Mouse (Mus musculus): Measurements from ENCODE around the gene Cacna1h. TPM values are rescaled to one million over a fixed set of nuclear protein-coding genes. Genes with fewer than 3 reads are reported as not detected.

The Cacna1h gene
- polyA plus RNA-seq, 1 experiment from 2014 or later, result 5.5 TPM

DNA sequence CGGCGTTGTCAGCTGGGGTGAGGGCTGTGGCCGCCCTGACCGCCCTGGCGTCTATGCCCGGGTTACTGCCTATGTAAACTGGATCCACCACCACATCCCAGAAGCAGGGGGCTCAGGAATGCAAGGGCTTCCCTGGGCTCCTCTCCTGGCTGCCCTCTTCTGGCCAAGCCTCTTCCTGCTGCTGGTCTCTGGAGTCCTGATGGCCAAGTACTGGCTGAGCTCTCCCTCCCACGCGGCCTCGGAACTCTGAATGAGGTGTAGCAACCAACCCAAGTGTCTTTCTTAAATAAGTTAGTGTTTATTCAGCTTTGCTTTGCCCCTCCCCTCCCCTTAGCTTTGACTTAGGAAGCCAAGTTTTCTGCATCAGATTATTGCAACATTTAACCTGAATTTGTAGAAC is 59.6 kb downstream of the Cacna1h start:
- Histone ChIP-seq H3K36me3 (peaks cover 8% of the 10 kb centered on the region; the same call in 1 of the 2 replicates), H3K4me1 (replicated peaks) (0 out of 2 replicates have a peak, but pooled peaks cover 3% of the 10 kb centered on the region), H3K27ac (no peak overlapping the region), H3K4me3 (no peak overlapping the region), H3K9me3 (replicated peaks) (no peaks in the 10 kb centered on the region), H3K4me2 (no peak overlapping the region), H3K27me3 (no peaks in the 10 kb centered on the region; the same call in 1 of the 2 replicates), H3K9ac (no peak overlapping the region)
- no peak for ATAC-seq (replicated peaks; ENCODE audit: insufficient number of reproducible peaks, insufficient read depth, low FRiP score, low read depth)
- WGBS, result 42% methylated on average over 9 of the region's 9 CpGs

DNA sequence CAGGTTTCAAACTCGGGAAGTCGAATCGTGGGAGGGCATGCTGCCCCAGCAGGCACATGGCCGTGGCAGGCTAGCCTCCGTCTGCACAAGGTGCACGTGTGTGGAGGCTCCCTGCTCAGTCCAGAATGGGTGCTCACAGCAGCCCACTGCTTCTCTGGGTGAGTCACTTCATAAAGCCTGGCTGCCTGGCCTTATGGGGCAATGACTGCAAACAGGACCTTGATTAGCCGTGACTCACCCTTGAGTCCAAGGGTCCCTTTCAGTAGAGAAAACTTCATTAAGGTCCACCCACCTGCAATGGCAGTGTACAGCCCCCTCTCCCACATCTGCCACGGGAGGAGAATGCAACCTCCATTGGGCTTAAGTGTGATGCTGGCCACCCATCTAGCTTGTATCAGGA is 61.1 kb downstream of the Cacna1h start:
- H3K9me3 ChIP-seq (replicated peaks), result no peaks in the 10 kb centered on the region
- H3K4me1 ChIP-seq (replicated peaks), result 0 out of 2 replicates have a peak, but pooled peaks cover 3% of the 10 kb centered on the region
- no peak overlapping the region for H3K4me3 ChIP-seq
- 70% methylated on average over 8 of the region's 8 CpGs for WGBS
- no peak for ATAC-seq (replicated peaks; ENCODE audit: insufficient number of reproducible peaks, insufficient read depth, low FRiP score, low read depth)
- H3K27me3 ChIP-seq, result peaks cover 3% of the 10 kb centered on the region; the same call in 1 of the 2 replicates
- no peak overlapping the region for H3K4me2 ChIP-seq
- H3K36me3 ChIP-seq, result peaks cover 8% of the 10 kb centered on the region; the same call in 1 of the 2 replicates
- no peak overlapping the region for H3K9ac ChIP-seq
- H3K27ac ChIP-seq, result no peak overlapping the region

DNA sequence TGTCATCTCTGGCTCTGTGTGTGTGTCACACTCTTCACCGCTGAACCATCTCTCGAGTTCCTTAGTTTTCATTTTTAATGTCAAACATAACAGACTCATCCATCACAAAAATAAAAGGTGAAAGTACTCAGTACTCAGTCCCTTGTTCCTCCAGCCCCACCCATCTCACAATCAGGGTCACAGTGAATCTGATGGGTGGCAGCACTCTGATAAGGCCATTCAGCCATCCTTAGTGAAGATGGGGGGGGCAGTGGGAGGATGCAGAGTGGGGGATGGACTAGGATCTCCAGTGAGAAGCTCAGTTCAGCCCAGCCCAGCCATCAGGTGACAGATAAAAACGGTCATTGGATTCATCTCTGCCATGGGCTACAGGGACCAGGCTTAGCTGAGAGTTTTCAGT is 64.6 kb downstream of the Cacna1h start, which contains the start of gene Tpsg1:
Tpsg1 (plus strand) TSS at position 301 of the 400 bp plus-strand sequence.
- H3K9ac ChIP-seq, result no peak within 1 kb of the TSS
- peaks cover 6% of the 10 kb centered on the region for H3K27me3 ChIP-seq
- H3K4me3 ChIP-seq, result no peak within 1 kb of the TSS
- WGBS, result 67% methylated on average over 3 of the region's 3 CpGs
- H3K9me3 ChIP-seq (replicated peaks), result no peaks in the 10 kb centered on the region
- H3K27ac ChIP-seq, result no peak within 1 kb of the TSS
- no peak for ATAC-seq (replicated peaks; ENCODE audit: insufficient number of reproducible peaks, insufficient read depth, low FRiP score, low read depth)
- H3K4me2 ChIP-seq, result no peak within 1 kb of the TSS
- H3K4me1 ChIP-seq (replicated peaks), result 0 out of 2 replicates have a peak, but pooled peaks cover 3% of the 10 kb centered on the region
- H3K36me3 ChIP-seq, result no peaks in the 10 kb centered on the region

DNA sequence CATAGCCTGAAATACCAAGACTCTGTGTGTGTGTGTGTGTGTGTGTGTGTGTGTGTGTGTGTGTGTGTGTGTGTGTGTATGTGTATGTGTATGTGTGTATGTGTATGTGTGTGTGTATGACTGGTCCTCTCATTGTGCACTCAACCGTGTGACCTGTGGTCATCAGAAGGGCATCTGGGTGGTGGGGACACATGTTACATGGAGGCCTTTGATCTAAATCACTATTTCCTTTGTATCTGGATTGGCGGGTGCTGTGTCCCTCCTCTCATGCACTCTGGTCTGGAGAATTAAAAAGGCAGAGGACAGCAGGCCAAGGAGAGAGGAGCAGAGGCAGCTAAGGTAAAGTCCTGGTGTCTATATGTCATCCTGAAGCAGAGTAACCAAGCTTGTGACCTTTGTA is 67.6 kb downstream of the Cacna1h start, which contains the start of gene Tpsb2:
Tpsb2 (plus strand) TSS at position 301 of the 400 bp plus-strand sequence.
- H3K9me3 ChIP-seq (replicated peaks), result no peaks in the 10 kb centered on the region
- no peaks in the 10 kb centered on the region for H3K4me1 ChIP-seq (replicated peaks)
- no peak within 1 kb of the TSS for H3K9ac ChIP-seq
- no peak within 1 kb of the TSS for H3K4me2 ChIP-seq
- peaks cover 6% of the 10 kb centered on the region for H3K27me3 ChIP-seq
- no peak within 1 kb of the TSS for H3K27ac ChIP-seq
- no peak within 1 kb of the TSS for H3K4me3 ChIP-seq
- H3K36me3 ChIP-seq, result no peaks in the 10 kb centered on the region
- no peak for ATAC-seq (replicated peaks; ENCODE audit: insufficient number of reproducible peaks, insufficient read depth, low FRiP score, low read depth)
- WGBS, result 65% methylated on average over 2 of the region's 2 CpGs

DNA sequence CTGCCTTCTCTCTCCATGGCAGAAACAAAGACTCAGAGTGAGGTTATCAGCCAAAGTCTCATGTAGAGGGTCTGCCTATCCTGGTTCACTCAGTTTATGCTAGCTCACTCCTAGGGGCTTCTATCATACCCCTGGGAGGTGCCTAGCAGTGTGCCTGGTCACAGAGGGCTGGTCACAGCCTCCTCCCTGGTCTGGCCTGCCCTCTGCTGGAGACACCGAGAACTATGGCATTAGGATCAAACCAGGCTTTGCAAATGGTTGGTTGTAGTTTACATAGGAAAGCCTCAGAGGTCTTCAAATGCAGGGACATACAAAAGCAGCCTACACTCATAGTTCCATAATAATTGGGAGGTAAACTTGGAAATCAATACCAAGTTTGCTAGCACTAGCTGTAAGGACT is 69.9 kb downstream of the Cacna1h start:
- ATAC-seq (replicated peaks; ENCODE audit: insufficient number of reproducible peaks, insufficient read depth, low FRiP score, low read depth), result no peak
- no peak overlapping the region for H3K4me3 ChIP-seq
- peaks cover 9% of the 10 kb centered on the region; the same call in 1 of the 2 replicates for H3K27me3 ChIP-seq
- no peak overlapping the region for H3K27ac ChIP-seq
- H3K9me3 ChIP-seq (replicated peaks), result no peaks in the 10 kb centered on the region
- H3K4me2 ChIP-seq, result no peak overlapping the region
- no peaks in the 10 kb centered on the region for H3K4me1 ChIP-seq (replicated peaks)
- WGBS, result 3% methylated on average over 1 of the region's 1 CpGs
- no peaks in the 10 kb centered on the region for H3K36me3 ChIP-seq
- H3K9ac ChIP-seq, result no peak overlapping the region

DNA sequence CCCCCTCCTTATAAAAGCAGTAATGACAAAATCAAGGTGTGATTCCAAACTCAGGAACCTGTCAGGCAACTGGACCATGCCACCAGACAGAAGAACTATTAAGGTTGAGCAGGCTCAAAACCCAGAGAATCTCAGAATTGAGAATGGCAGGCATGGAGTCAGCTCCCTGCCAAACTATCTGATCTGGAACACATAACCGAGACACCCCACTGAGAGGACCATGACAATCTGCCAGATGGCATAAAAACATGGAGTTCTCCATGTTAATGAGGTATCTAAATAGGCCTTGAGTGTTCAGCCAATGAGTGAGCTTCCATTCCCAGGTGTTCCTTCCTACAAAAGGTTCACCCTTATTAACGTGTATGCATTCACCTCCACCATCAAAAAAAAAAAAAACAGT is 72.3 kb downstream of the Cacna1h start:
- no peaks in the 10 kb centered on the region for H3K4me1 ChIP-seq (replicated peaks)
- no peak overlapping the region for H3K4me3 ChIP-seq
- no peak overlapping the region for H3K9ac ChIP-seq
- H3K27me3 ChIP-seq, result peaks cover 6% of the 10 kb centered on the region; the same call in 1 of the 2 replicates
- no peaks in the 10 kb centered on the region for H3K36me3 ChIP-seq
- H3K9me3 ChIP-seq (replicated peaks), result no peaks in the 10 kb centered on the region
- no peak overlapping the region for H3K4me2 ChIP-seq
- 59% methylated on average over 2 of the region's 2 CpGs for WGBS
- ATAC-seq (replicated peaks; ENCODE audit: insufficient number of reproducible peaks, insufficient read depth, low FRiP score, low read depth), result no peak
- H3K27ac ChIP-seq, result no peak overlapping the region

DNA sequence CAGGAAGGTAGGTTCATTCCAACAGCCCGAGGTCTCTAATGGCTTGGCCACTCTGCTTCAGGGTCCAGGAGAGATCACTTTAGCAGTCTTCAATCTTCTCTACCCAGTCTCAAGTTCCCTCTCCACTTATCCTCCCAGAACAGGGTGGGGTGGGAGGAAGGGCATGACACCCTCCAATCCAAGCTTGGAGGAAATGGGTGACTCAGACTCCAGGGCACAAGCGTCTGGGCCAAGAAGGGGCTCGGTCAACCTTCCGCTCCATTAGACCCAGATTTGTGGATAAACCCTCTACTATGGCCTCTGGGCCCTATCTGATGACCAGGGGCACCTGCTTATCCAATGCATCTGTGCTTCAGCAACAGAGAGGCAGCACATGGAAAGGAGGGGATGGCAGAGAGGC is 88.1 kb downstream of the Cacna1h start, which contains the start of gene Tpsab1:
Tpsab1 (minus strand) TSS at position 101 of the 400 bp plus-strand sequence.
- H3K9me3 ChIP-seq (replicated peaks), result no peaks in the 10 kb centered on the region
- 82% methylated on average over 4 of the region's 4 CpGs for WGBS
- no peaks in the 10 kb centered on the region for H3K36me3 ChIP-seq
- no peaks in the 10 kb centered on the region for H3K4me1 ChIP-seq (replicated peaks)
- ATAC-seq (replicated peaks; ENCODE audit: insufficient number of reproducible peaks, insufficient read depth, low FRiP score, low read depth), result no peak
- peaks cover 4% of the 10 kb centered on the region; the same call in 1 of the 2 replicates for H3K27me3 ChIP-seq
- no peak within 1 kb of the TSS for H3K9ac ChIP-seq
- no peak within 1 kb of the TSS for H3K4me3 ChIP-seq
- H3K27ac ChIP-seq, result no peak within 1 kb of the TSS
- H3K4me2 ChIP-seq, result no peak within 1 kb of the TSS

DNA sequence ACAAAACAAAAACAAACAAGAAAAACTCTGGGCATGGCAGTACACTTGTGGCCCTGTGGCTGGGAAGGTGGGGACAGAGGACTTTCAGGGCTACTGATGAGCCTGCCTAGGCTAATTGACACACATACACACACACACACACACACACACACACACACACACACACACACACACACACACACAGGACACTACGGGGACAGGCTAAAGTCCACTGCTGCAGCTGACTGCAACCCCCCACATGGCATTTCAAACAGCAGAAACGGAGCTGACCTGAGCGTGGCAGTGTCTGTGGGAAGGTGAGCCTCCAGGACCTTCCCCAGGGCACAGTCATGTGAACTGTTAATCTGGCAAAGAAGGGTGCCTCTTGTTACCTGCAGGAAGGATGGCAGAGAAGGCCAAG is 92.1 kb downstream of the Cacna1h start:
- Histone ChIP-seq H3K4me2 (no peak overlapping the region), H3K36me3 (no peaks in the 10 kb centered on the region), H3K27ac (no peak overlapping the region), H3K9ac (no peak overlapping the region), H3K27me3 (no peaks in the 10 kb centered on the region), H3K4me3 (no peak overlapping the region), H3K4me1 (replicated peaks) (no peaks in the 10 kb centered on the region), H3K9me3 (replicated peaks) (no peaks in the 10 kb centered on the region)
- 53% methylated on average over 3 of the region's 3 CpGs for WGBS
- no peak for ATAC-seq (replicated peaks; ENCODE audit: insufficient number of reproducible peaks, insufficient read depth, low FRiP score, low read depth)

DNA sequence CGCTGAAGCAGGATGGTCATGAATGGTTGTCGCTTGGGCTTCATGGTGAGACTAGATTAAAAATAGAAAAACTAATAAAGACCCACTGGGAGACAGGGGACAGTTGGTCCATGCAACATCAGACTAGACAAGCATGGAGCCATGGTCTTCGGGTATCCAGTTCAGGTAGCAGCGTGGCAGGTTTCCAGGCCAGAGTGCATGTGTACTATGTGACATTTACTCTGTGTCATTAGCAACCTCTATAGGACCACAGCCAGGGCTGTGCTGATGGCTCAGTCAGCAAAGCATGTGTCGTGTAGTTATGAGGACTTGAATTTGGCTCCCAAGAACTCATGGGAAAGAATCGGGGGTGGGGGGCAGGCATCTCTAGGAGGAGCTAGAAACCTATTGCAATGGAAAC is 93.6 kb downstream of the Cacna1h start:
- Histone ChIP-seq H3K9ac (no peak overlapping the region), H3K4me1 (replicated peaks) (no peaks in the 10 kb centered on the region), H3K36me3 (no peaks in the 10 kb centered on the region), H3K27ac (no peak overlapping the region), H3K4me3 (no peak overlapping the region), H3K9me3 (replicated peaks) (no peaks in the 10 kb centered on the region), H3K27me3 (no peaks in the 10 kb centered on the region; the same call in 1 of the 2 replicates), H3K4me2 (no peak overlapping the region)
- 82% methylated on average over 6 of the region's 6 CpGs for WGBS
- ATAC-seq (replicated peaks; ENCODE audit: insufficient number of reproducible peaks, insufficient read depth, low FRiP score, low read depth), result no peak

DNA sequence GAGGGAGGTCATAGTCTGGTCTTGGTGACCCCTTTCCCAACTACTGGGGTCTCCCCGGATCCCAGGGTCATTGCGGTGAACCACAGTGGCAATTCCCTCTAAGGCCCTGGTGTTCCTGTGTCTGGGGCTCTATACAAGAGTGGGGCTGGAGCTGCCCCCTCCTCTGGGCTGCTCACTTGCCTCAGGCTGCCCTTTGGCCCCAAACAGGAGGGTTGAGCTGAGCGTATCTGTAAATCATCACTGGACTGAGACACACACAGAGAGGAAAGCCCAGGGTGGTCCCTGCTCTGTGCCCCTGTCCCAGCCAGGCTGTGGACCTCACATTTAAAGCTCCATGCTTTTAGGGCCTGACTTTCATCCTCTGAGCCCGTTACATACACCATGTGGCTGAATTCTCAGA is 95.4 kb downstream of the Cacna1h start:
- H3K9ac ChIP-seq, result no peak overlapping the region
- no peak overlapping the region for H3K4me2 ChIP-seq
- no peak overlapping the region for H3K4me3 ChIP-seq
- no peaks in the 10 kb centered on the region for H3K36me3 ChIP-seq
- peaks cover 16% of the 10 kb centered on the region for H3K27me3 ChIP-seq
- no peak for ATAC-seq (replicated peaks; ENCODE audit: insufficient number of reproducible peaks, insufficient read depth, low FRiP score, low read depth)
- no peaks in the 10 kb centered on the region for H3K4me1 ChIP-seq (replicated peaks)
- no peak overlapping the region for H3K27ac ChIP-seq
- H3K9me3 ChIP-seq (replicated peaks), result no peaks in the 10 kb centered on the region
- 82% methylated on average over 4 of the region's 4 CpGs for WGBS

DNA sequence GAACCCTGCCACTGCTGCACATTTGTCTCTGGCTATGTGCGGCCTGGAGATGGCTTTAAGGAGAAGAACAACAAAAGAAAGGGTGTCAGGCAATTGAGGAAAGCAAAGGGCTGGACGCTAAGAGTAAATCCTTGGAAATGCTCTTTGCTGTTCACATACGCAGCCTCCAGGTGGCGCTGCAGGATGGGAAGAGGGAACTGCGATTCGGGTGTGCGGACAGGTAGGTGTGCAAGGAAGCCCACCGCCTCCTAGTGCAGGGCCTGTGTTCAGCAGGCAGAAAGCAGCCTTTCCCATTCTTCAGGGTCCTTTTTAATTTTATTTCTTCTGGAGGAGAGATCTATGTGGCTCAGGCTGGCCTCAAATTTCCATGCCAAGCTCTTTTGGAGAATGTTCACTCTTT is 99.6 kb downstream of the Cacna1h start:
- Histone ChIP-seq H3K4me2 (no peak overlapping the region), H3K36me3 (no peaks in the 10 kb centered on the region), H3K4me3 (no peak overlapping the region), H3K27ac (no peak overlapping the region), H3K9ac (no peak overlapping the region), H3K9me3 (replicated peaks) (no peaks in the 10 kb centered on the region), H3K27me3 (peaks cover 49% of the 10 kb centered on the region), H3K4me1 (replicated peaks) (no peaks in the 10 kb centered on the region)
- WGBS, result 2% methylated on average over 8 of the region's 8 CpGs
- no peak for ATAC-seq (replicated peaks; ENCODE audit: insufficient number of reproducible peaks, insufficient read depth, low FRiP score, low read depth)

DNA sequence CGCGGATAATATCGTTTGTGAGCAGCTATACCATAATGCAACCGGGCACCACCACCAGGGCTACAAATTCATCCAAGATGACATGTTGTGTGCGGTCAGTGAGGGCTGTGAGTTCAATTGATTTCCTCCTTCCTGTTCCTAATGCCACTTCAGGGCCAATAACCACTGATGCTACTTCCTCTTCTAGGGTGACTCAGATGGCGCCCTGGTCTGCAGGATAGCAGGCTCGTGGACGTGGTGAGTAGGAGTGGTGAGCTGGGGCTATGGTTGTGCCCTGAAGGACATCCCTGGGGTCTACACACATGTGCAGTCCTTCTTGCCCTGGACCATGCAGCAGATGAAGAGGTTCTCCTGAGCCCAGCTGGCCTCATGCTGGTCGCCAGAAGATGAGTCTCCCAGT is 101.3 kb downstream of the Cacna1h start:
- Histone ChIP-seq H3K27ac (no peak overlapping the region), H3K36me3 (no peaks in the 10 kb centered on the region), H3K4me3 (no peak overlapping the region), H3K9ac (no peak overlapping the region), H3K4me1 (replicated peaks) (no peaks in the 10 kb centered on the region), H3K4me2 (no peak overlapping the region), H3K27me3 (peaks cover 52% of the 10 kb centered on the region), H3K9me3 (replicated peaks) (no peaks in the 10 kb centered on the region)
- 65% methylated on average over 9 of the region's 9 CpGs for WGBS
- ATAC-seq (replicated peaks; ENCODE audit: insufficient number of reproducible peaks, insufficient read depth, low FRiP score, low read depth), result no peak

Measured in heart, embryonic 15.5 days (tissue).